Mouse (Mus musculus) neural tube, embryonic 15.5 days (tissue): Measurements from ENCODE around the gene Vps45. TPM values are rescaled to one million over a fixed set of nuclear protein-coding genes. Genes with fewer than 3 reads are reported as not detected.

ENCODE experiments used
- ATAC-seq: fragments of 200-750 bp; cut with Nextera tagmentation; 2 replicates; pipeline ENCODE4 v1.8.0; 2017; ENCODE audit warnings: mild to moderate bottlenecking, moderate TSS enrichment, moderate library complexity; ENCODE audit not compliant: low FRiP score
- H3K27ac ChIP-seq: fragments of 300-500 bp; sonication (generic); replicated peaks from 2 replicates; pipeline ENCODE4 v1.5.1; 2015; ENCODE audit warnings: mild to moderate bottlenecking, inconsistent platforms
- H3K27me3 ChIP-seq: fragments of 300-500 bp; sonication (generic); replicated peaks from 2 replicates; pipeline ENCODE4 v1.6.1; 2015; ENCODE audit warnings: inconsistent platforms
- H3K36me3 ChIP-seq: fragments of 300-500 bp; sonication (generic); 2 replicates; pipeline ENCODE4 v1.6.1; 2015; ENCODE audit warnings: inconsistent platforms
- H3K4me1 ChIP-seq: fragments of 300-500 bp; sonication (generic); 2 replicates; pipeline ENCODE4 v1.6.1; 2015; ENCODE audit warnings: inconsistent platforms
- H3K4me2 ChIP-seq: fragments of 300-500 bp; sonication (generic); 2 replicates; pipeline ENCODE4 v1.6.1; 2015; ENCODE audit warnings: inconsistent platforms, mild to moderate bottlenecking, moderate library complexity
- H3K4me3 ChIP-seq: fragments of 300-500 bp; sonication (generic); replicated peaks from 2 replicates; pipeline ENCODE4 v1.5.1; 2015; ENCODE audit warnings: mild to moderate bottlenecking, inconsistent platforms
- H3K9ac ChIP-seq: fragments of 300-500 bp; sonication (generic); replicated peaks from 2 replicates; pipeline ENCODE4 v1.6.1; 2015; ENCODE audit warnings: mild to moderate bottlenecking, inconsistent platforms
- H3K9me3 ChIP-seq: fragments of 300-500 bp; sonication (generic); replicated peaks from 2 replicates; pipeline ENCODE4 v1.6.1; 2016; ENCODE audit warnings: inconsistent platforms
- WGBS: fragments of 180-500 bp; shearing (Covaris S2); methylation state at CpG from one replicate; pipeline ENCODE4 v1.1.7; 2015; ENCODE audit warnings: mixed read lengths; 5-methylcytosine and 5-hydroxymethylcytosine counted together
- polyA plus RNA-seq: library from polyadenylated mRNA; unstranded; fragments of >200 nt; fragmentation: Nextera tagmentation; extraction: Ambion mirVana; gene quantifications from 2 replicates; pipeline ENCODE4 v1.2.1, GENCODE M21; 2015

Gene Vps45
- polyA plus RNA-seq, 1 experiment from 2014 or later, result 67.8 TPM

- Histone ChIP-seq H3K27me3 (no peaks in the 10 kb centered on the region), H3K4me2 (peak overlapping the region; percentile 77), H3K9me3 (no peaks in the 10 kb centered on the region), H3K36me3 (peaks cover 38% of the 10 kb centered on the region), H3K27ac (peak overlapping the region; percentile 98), H3K4me1 (peaks cover 43% of the 10 kb centered on the region), H3K9ac (peak overlapping the region; percentile 96), H3K4me3 (peak overlapping the region; percentile 80)
- ATAC-seq, result no peak
- 22% methylated on average over 4 of the region's 4 CpGs for WGBS
Measured at GRCm38 (mm10) chr3:95993881-95994280, 64.4 kb downstream of the Vps45 start.

- no peak for ATAC-seq
- H3K9ac ChIP-seq, result peak overlapping the region; percentile 96
- H3K27me3 ChIP-seq, result no peaks in the 10 kb centered on the region
- peak overlapping the region; percentile 77 for H3K4me2 ChIP-seq
- H3K4me1 ChIP-seq, result peaks cover 43% of the 10 kb centered on the region
- H3K4me3 ChIP-seq, result peak overlapping the region; percentile 80
- no peaks in the 10 kb centered on the region for H3K9me3 ChIP-seq
- peaks cover 46% of the 10 kb centered on the region for H3K36me3 ChIP-seq
- WGBS, result 26% methylated on average over 5 of the region's 5 CpGs
- peak overlapping the region; percentile 98 for H3K27ac ChIP-seq
Measured at GRCm38 (mm10) chr3:95992990-95993603, 65.2 kb downstream of the Vps45 start.

GRCm38 (mm10) chr3:95990413-95990941 lies 67.8 kb downstream of the Vps45 start:
- Histone ChIP-seq H3K9me3 (no peaks in the 10 kb centered on the region), H3K36me3 (peaks cover 55% of the 10 kb centered on the region), H3K4me2 (no peak overlapping the region), H3K4me3 (no peak overlapping the region), H3K9ac (no peak overlapping the region), H3K4me1 (peaks cover 44% of the 10 kb centered on the region), H3K27me3 (no peaks in the 10 kb centered on the region), H3K27ac (no peak overlapping the region)
- WGBS, result 91% methylated on average over 12 of the region's 12 CpGs
- no peak for ATAC-seq

- Histone ChIP-seq H3K4me3 (no peak overlapping the region), H3K9me3 (no peaks in the 10 kb centered on the region), H3K4me1 (peaks cover 47% of the 10 kb centered on the region), H3K9ac (no peak overlapping the region), H3K27me3 (no peaks in the 10 kb centered on the region), H3K4me2 (no peak overlapping the region), H3K27ac (peak overlapping the region; percentile 38; the same call in 1 of the 2 replicates), H3K36me3 (peaks cover 55% of the 10 kb centered on the region)
- WGBS, result 56% methylated on average over 10 of the region's 10 CpGs
- ATAC-seq, result no peak
Measured at GRCm38 (mm10) chr3:95988969-95989368, 69.3 kb downstream of the Vps45 start.

- 100% methylated on average over 1 of the region's 1 CpGs for WGBS
- ATAC-seq, result no peak
- Histone ChIP-seq H3K4me1 (peaks cover 39% of the 10 kb centered on the region), H3K27ac (0 out of 2 replicates have a peak overlapping the region, but pooled peaks have one; percentile 13), H3K4me3 (no peak overlapping the region), H3K9ac (no peak overlapping the region), H3K9me3 (no peaks in the 10 kb centered on the region), H3K36me3 (peaks cover 55% of the 10 kb centered on the region), H3K27me3 (no peaks in the 10 kb centered on the region), H3K4me2 (no peak overlapping the region)
Measured at GRCm38 (mm10) chr3:95988138-95988537, 70.1 kb downstream of the Vps45 start.

GRCm38 (mm10) chr3:95987386-95988110 lies 70.7 kb downstream of the Vps45 start:
- ATAC-seq, result no peak
- no peaks in the 10 kb centered on the region for H3K27me3 ChIP-seq
- H3K4me3 ChIP-seq, result no peak overlapping the region
- H3K9ac ChIP-seq, result no peak overlapping the region
- 0 out of 2 replicates have a peak overlapping the region, but pooled peaks have one; percentile 28 for H3K27ac ChIP-seq
- H3K9me3 ChIP-seq, result no peaks in the 10 kb centered on the region
- H3K36me3 ChIP-seq, result peaks cover 53% of the 10 kb centered on the region
- 86% methylated on average over 6 of the region's 6 CpGs for WGBS
- H3K4me2 ChIP-seq, result no peak overlapping the region
- peaks cover 33% of the 10 kb centered on the region for H3K4me1 ChIP-seq

- H3K4me2 ChIP-seq, result no peak overlapping the region
- no peak for ATAC-seq
- peaks cover 48% of the 10 kb centered on the region for H3K36me3 ChIP-seq
- H3K9me3 ChIP-seq, result no peaks in the 10 kb centered on the region
- H3K4me1 ChIP-seq, result peaks cover 27% of the 10 kb centered on the region
- no peak overlapping the region for H3K4me3 ChIP-seq
- H3K27me3 ChIP-seq, result no peaks in the 10 kb centered on the region
- peak overlapping the region; percentile 91 for H3K27ac ChIP-seq
- 67% methylated on average over 4 of the region's 4 CpGs for WGBS
- no peak overlapping the region for H3K9ac ChIP-seq
Measured at GRCm38 (mm10) chr3:95986984-95987383, 71.3 kb downstream of the Vps45 start.

- Histone ChIP-seq H3K27ac (peak overlapping the region; percentile 91), H3K4me2 (peak overlapping the region; percentile 52), H3K36me3 (peaks cover 40% of the 10 kb centered on the region), H3K9ac (peak overlapping the region; percentile 38), H3K27me3 (no peaks in the 10 kb centered on the region), H3K4me1 (peaks cover 25% of the 10 kb centered on the region), H3K9me3 (no peaks in the 10 kb centered on the region), H3K4me3 (peak overlapping the region; percentile 20)
- peak; percentile 18; the same call in 1 of the 2 replicates for ATAC-seq
- 3% methylated on average over 21 of the region's 21 CpGs for WGBS
Measured at GRCm38 (mm10) chr3:95986001-95986622, 72.2 kb downstream of the Vps45 start.

GRCm38 (mm10) chr3:95985209-95986000 lies 72.9 kb downstream of the Vps45 start:
- WGBS, result 3% methylated on average over 12 of the region's 12 CpGs

GRCm38 (mm10) chr3:95982129-95982528 lies 76.1 kb downstream of the Vps45 start:
- Histone ChIP-seq H3K4me1 (peaks cover 25% of the 10 kb centered on the region), H3K4me2 (no peak overlapping the region), H3K9ac (no peak overlapping the region), H3K27me3 (no peaks in the 10 kb centered on the region), H3K27ac (no peak overlapping the region), H3K4me3 (no peak overlapping the region), H3K36me3 (peaks cover 3% of the 10 kb centered on the region; the same call in 1 of the 2 replicates), H3K9me3 (no peaks in the 10 kb centered on the region)
- WGBS, result 88% methylated on average over 4 of the region's 4 CpGs
- no peak for ATAC-seq

More at GRCm38 (mm10) chr3:95985209-95986000, 72.9 kb downstream of the Vps45 start:
- peak overlapping the region; percentile 52 for H3K4me2 ChIP-seq
- no peaks in the 10 kb centered on the region for H3K27me3 ChIP-seq
- peak overlapping the region; percentile 20 for H3K4me3 ChIP-seq
- peak overlapping the region; percentile 38 for H3K9ac ChIP-seq
- no peaks in the 10 kb centered on the region for H3K9me3 ChIP-seq
- peak; percentile 92 for ATAC-seq
- peaks cover 33% of the 10 kb centered on the region for H3K36me3 ChIP-seq
- H3K27ac ChIP-seq, result peak overlapping the region; percentile 91
- H3K4me1 ChIP-seq, result peaks cover 25% of the 10 kb centered on the region
